Mouse (Mus musculus) central nervous system, embryonic 18 days (tissue): ENCODE results near the gene Ttf1. TPM values are rescaled to one million over a fixed set of nuclear protein-coding genes. Genes with fewer than 3 reads are reported as not detected.

Experiments used
- polyA plus RNA-seq: library from polyadenylated mRNA; depleted of rRNA; stranded (reverse); fragments of >200 nt; gene quantifications from 2 replicates; pipeline ENCODE4 v1.2.3, GENCODE M21; 2012; rRNA removed

Gene Ttf1
- polyA plus RNA-seq = 16.9 and 17.8 TPM in 2 replicates

GRCm38 (mm10) chr2:29060135-29060597 lies at the start of gene Ttf1:
TSS of gene Ttf1 (plus strand) at chr2:29060262.

GRCm38 (mm10) chr2:29054991-29055390 lies 5.1 kb upstream of the Ttf1 start, which contains the start of gene Cfap77:
TSS of gene Cfap77 (minus strand) at chr2:29055066.

GRCm38 (mm10) chr2:29123907-29124569 lies 64.0 kb downstream of the Ttf1 start, which contains the start of gene Setx:
TSS of gene Setx (plus strand) at chr2:29124181.

Other genes starting within 250 kb of the Ttf1 start
- gene Gtf3c4, start 219.9 kb upstream of the Ttf1 start, polyA plus RNA-seq = 23.3 and 23.5 TPM in 2 replicates
- 12.5 and 12.9 TPM in 2 replicates for gene Ddx31, start 219.9 kb upstream of the Ttf1 start, polyA plus RNA-seq
- gene Barhl1, start 143.6 kb upstream of the Ttf1 start, polyA plus RNA-seq = 10.6 and 13.4 TPM in 2 replicates
- 0.61 and 1.4 TPM in 2 replicates for gene Cfap77, start 5.2 kb upstream of the Ttf1 start, polyA plus RNA-seq
- gene Setx, start 63.9 kb downstream of the Ttf1 start, polyA plus RNA-seq = 17.4 and 17.6 TPM in 2 replicates
- gene Ntng2, start 192.7 kb downstream of the Ttf1 start, polyA plus RNA-seq = 48.1 and 58.3 TPM in 2 replicates